Mouse (Mus musculus) naive thymus-derived CD4-positive, alpha-beta T cell, adult 2 months (primary cell): ENCODE data around the gene Ankrd44.

ENCODE experiments used
- DNase-seq: peaks from one replicate; pipeline ENCODE4 v3.0.0-alpha.2; 2011; ENCODE audit warnings: low read depth

Ankrd44 gene

DNA sequence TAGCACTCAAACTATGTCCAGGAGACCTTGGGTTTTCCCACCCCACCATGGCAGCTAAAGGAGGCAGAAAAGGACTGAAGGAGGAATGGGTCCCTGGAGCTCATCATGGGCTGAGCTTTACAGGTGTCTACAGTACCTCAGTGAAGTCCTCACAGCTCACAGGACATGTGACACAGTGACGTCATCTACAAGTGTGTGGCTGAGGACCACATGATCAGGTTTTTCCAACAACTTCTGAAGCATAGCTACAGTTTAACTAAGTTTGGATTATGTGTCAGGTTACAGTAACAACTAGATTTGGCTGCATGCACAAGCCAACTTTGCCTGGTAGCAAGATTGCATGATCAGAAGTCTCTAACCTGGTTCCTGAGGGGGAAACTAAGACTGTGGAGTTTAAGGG is 78.9 kb downstream of the Ankrd44 start:
- DNase-seq = peak; percentile 61

DNA sequence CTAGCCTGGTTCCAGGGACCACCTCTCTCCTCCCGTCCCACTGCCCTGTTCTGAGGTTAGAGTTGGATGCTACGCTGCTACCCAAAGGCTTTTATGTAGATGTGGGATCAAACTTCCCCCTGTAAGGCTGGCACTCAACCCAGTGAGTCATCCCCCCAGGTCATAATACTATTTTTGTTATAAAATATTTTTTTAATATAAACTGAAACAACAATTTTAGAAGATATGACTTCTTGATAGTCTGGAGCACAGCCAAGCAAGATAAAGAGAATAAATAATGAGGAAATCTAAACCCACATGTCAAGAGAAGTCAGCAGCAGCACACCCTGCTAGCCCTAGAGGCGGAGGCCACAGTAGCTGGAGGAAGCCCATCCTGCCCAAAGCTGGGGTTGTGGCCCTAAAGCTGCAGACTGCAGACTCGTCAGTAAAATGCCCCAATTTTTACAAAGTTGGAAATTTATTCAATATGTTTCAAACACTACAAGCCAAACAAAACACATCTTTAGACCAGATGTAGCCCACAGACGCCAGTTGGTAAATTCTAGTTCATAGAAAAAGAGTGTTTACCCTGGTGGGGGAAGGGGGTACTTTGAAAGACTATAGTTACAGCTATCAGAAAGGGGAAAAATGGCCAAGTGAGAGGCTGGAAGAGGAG is 79.7 kb downstream of the Ankrd44 start:
- no peak for DNase-seq

DNA sequence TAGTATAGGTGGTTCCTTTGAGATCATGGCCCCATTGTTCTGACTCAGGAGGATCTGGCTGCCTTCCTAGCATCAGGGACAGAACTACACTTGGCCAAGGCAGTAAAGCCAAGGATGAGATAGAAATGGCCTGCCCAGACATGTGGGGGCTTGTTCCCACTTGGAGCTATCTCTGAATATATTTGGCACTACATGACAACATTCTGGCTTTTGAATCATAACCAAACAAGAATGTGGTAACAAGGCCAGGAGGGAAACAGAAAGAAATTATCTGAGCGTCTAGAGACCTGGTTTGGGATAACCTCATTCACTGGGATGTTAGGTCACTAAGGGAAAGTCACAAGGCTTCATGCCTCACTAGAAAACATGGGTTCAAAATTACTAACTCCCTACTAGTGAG is 81.8 kb downstream of the Ankrd44 start:
- DNase-seq = no peak

DNA sequence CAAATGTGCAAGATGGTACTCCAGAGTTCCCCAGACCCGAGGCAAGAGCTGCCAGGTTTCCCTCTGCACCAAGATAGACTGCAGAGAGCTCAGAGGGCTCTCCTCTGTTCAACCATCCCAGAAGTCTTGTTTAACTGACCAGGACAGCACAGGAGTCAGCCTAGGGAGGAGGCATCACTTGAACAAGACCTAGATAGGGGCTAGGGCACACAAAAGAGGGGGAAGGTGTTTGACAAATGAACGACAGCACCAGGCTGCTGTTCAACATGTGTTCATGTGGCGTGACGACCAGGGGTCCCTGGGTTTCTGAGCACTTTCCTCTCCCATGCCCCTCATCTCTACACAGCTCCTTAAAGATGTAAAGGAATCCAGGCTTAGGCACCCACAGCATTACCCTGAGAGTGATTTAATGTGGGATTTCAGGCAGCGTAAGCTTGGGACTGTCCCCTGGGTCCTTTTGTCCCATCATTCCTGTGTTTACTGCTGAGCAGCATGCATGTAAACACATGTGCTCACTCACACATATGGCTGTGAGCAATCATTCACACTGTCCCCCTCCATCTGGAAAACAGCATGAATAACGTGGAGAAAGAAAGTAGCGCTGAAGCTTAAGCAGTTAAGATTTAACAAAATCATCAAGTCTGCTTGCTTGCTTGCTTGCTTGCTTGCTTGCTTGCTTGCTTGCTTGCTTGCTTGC is 83.3 kb downstream of the Ankrd44 start:
- DNase-seq = no peak

DNA sequence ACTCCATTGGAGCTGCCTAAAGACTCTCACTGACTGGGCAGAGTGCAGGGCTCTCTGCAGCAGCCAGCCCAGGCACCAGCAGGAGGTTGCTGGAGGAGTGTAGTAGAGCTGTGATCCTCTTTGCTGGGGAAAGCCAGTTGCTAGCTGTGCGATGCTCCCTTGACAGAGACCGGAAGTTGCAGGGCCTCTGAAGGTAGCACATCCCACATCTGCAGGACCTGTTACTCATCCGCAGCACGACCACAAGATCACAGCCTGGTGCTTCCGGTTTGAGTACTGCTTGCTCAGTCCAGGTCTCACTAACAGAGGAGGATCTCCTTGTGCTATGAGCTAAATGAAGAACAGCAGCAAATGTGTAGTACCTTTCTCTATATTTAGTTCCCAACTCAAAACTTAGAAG is 84.4 kb downstream of the Ankrd44 start:
- peak; percentile 87 for DNase-seq

DNA sequence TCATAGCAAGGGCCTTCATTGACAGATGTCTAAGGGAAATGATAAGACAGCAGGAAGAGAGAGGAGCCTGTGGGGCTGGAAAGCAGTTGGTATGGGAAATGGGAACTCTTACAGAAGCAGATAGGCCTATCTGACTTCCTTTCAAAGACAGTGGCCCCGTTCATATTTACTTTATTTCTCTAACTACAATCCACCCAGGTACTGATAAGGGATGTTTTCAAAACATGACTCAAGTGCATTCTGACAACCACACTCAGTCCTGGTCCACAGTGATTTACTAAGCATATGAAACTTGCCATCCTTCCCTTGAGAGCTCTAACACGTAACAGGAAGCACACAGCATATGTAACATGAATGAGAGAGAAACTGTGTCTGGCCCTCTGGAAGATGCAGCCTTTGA is 86.1 kb downstream of the Ankrd44 start:
- peak; percentile 66 for DNase-seq

DNA sequence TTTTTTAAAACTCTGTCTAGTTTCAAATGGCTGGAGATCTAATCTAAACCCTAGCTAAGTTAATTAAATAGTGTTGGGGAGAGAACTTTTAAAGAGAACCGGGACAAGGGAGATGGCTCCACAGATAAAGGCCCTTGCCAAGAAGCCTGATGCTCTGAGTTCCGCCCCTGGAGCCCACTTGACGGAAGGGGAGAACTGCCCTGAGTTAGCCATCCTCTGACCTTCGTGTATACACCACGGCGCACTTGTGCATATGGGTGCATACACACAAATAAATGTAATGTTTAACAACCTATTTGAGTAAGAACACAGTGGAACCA is 87.7 kb downstream of the Ankrd44 start:
- DNase-seq = no peak

DNA sequence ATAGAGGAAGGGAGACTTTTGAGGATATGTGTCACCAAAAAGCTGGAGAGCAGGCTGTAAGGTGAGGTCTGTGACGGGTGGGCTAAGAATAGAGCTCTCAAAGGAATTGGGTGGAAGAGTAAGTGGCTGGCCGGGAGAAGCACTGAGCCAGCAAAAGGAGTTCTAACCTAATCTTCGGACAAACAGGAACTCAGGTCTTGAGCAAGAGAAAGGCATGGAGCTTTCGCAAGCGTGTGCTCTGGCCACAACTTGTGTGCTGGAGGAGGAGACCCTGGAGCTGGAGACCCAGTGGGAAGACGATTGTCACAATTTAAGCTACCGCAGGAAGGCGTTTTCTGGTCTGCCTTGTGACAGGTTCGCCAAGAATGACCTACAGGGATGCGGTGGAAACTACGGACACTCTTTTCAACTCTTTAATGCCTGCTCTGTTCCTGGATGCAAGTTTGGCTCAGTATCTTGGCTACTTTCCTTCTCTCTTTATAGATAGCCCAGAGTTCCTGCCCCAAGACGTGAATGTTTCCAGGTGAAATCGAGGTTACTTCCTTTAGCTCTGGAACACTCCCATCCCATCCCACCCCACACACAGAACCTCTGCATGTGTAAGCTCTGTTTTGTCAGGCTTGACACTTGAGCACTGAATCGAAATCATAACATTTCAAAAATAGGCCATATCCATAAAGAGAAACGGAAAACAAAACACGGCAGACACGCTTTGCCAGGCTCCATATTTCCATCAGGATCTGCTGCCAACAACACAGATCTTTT is 88.3 kb downstream of the Ankrd44 start:
- no peak for DNase-seq

DNA sequence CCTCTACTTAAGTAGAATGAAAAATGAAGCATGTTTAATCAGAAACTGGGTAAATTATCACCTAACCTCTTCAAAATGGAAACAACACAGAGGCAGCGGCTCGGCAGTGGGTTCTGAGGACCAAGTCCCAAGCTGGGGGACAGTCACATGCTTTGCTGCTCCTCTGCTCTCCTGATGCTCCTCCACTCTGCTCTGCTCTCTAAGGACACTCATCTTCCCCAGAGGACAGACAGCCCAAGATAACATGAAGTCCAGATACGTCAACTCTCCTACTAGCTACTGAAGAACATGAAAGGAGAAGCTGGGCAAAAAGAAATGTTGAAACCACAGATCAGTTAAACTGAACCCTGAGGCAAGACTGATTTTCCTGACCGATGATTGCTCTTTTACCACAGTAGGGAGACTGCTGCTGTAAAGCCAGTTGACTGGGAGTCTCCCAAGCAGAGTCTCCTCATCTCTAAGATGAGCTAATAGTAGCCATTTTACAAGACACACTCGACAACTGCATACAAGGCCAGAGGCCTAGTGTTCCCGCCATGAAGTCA is 90.5 kb downstream of the Ankrd44 start:
- DNase-seq = no peak

DNA sequence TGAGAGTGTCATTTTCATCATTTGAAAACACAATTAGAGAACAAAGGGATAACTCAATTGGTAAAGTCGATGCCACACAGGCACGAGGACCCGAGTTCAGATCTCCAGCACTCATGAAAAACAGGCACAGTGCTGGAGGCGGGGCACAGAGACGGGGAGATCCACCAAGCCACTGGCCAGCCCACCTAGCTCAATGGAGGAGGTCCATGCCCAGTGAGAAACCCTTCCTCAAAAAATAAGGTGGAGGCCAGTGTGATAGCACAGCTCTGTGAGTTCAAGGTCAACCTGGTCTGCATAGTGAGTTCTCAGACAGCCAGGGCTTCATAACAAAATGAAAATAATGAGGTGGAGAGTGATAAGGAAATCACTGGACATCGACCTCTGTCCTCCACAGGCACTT is 93.0 kb downstream of the Ankrd44 start:
- no peak for DNase-seq

DNA sequence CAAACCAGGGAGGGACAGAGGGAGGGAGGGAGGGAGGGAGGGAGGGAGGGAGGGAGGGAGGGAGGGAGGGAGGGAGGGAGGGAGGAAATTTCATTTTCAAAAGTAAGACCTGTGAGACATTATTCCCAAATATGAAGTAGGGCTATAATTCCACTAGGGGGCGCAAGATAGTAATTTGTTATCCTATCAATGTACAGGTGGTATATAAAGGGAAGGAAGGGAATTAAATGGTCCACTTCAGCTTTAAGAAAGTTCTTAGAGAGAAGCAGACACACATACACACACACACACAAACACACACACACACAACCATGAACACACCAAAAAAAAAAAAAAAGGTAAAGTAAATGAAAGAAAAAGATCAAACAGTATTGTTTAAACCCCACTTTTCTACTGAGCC is 93.4 kb downstream of the Ankrd44 start:
- peak; percentile 86 for DNase-seq

DNA sequence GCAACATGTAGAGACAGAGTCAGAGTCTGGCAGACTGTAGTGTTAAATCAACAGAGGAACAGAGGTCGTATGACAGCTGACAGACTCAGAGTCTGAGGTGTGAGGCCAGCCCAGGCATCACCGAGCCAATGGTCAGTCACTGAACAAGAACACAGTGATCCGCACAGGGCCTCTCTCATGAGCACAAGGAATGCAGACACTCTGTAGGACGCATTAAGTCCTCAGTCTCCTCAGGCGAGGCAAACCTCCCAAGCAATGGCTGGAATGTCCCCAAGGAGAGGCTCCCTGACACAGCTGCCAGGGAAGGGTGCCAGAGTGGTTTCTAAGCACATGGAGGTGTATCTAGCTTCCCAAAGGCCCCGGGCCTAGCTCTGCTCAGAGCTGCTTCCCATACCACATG is 96.0 kb downstream of the Ankrd44 start:
- no peak for DNase-seq

DNA sequence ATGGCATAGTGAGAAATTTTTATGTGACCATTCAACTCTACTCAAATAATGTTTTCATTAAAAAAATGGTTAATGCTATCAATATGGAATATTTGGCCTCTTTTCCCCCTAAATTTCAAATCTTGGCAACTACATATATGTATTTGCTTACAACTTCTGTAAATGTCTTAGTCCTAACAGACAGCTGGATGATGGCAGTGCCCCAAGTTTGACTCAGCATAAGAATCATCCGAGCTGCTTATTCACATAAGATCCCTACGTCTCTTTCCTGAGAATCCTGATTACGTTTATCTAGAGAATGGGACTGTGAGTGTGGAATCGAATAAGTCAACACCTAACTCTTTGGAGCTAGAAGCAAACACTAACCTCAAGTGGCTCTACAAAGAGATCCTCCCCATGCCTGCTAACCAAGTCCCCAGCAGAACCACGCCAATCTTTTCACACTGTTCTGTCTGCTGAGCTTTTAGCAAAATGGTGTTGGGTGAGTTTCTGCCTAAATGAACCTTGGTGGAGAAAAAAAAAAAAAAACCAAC is 96.4 kb downstream of the Ankrd44 start:
- DNase-seq = no peak

DNA sequence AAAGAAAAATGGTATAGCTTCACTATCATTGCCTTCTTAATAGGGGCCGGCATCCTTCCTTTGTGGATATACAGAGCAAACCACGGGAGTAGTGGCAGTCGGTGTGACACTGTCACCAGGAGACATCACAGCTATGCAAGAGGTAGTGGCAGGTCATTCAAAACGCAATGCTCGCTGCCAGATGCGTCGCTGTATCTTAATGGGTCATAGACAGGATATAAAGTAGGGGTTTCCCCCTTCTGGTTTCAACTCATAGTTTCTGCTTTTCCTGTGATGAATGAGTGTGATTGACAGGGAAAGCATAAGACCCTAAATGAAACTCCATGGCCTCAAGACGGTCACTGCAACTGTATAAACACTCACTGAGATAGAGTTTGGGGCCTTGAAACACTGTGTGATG is 98.4 kb downstream of the Ankrd44 start:
- peak; percentile 72 for DNase-seq

DNA sequence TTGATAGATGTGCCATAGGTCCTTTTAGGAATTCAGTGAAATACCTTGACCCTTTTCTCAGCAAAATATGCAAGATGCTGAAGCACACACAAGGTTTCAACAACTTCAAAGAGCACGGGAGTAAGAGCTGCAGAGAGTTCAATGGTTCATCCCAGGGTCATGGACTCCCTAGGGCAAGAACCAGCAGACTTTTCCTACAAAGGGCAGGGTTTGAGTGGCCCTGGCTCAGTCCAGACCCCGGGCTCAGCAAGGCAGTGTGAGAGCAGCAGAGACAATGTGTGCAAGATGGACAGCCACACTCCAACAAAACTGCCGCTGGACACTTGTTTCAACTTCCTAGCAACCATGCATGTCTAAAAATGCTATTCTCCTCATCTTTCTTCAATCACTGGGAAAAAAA is 98.8 kb downstream of the Ankrd44 start:
- DNase-seq = no peak

DNA sequence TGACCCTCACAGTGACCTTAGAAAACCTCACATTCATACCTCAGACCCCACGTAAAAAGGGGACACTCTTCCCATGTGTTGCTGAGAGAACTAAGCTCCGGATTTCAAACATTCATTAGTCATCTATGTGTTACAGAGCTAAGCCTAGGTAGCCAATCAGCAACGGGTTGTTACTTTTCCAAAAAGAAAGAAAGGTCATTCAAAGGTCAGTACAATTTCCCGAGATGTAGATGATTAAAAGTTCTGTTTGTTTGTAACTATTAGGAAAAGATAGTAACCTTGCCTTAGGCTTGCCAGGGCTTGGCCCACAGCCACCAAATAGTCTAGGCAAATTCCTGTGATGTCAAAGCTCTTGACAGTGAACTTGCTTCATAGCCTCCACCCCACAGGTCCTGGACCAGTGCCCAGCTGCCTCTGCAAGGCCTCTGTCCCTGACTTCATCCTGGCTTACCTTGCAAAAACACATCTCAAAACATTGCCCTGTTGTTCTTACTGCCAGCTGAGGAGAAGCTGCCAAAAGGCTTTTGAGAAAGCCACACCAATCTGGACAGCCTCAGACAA is 99.7 kb downstream of the Ankrd44 start:
- DNase-seq = no peak

DNA sequence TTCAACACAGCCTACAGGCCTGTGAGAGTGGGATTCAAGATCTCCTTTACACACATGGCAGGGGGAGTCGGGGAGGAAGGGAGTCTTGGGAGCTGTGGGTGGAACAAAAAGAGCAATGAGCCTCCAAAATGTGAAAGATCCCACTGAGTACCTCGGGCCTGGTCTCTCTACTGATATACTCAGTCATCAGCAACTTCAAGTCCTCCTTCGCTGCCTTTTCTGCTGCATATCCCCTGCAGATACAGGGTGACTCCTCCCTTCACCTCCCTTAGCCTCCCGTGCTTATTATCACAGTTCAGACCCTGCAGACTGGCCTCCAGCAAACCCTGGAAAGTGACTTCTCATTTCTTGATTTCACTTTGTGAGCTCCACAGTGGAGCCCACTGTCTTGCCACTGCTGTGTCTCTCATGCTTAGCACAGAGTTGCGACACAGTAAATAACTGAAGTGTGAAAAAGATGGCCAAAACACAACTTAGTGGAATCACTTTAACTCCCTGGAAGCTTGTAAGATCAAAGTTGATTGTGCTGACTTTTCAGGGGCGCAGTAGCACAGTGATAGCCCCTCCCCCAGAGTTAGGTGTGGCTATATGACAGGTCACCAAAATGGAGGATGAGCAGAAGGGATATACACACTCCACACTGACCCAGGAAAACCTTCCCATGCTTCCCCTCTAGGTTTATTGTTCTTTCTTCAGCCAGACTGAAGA is 100.3 kb downstream of the Ankrd44 start:
- DNase-seq = no peak

DNA sequence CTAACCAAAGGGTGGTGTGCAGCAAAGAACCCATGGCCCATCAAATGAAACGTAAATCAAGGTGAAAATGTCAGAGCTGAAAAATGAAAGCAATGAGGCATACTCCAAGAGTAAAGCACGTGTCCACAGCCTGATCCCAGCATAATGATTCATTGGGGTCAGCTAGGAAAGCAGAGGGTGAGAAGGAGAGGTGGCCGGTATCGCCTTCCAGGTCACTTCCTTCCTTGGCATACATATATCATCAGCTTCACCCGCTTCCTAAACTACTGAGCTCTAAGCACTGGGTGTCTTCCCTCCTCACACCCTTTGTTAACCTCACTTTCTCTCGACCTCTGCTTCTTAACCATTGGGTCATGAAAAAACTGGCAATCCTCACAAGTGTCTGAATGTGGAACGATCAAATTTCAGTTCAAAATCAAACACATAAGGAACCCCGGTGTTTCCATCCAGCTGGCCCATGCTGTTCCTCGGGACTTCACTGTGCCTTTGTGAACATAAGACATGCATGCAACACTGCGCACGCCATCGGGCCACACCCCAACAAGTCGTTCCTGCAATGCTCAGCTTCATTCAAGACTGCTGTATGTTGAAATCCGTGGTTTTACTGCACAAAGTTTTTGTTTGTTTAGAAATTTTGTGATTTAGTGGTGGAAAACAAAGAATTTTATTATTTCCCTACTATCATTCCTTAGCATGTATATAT is 101.9 kb downstream of the Ankrd44 start:
- no peak for DNase-seq

DNA sequence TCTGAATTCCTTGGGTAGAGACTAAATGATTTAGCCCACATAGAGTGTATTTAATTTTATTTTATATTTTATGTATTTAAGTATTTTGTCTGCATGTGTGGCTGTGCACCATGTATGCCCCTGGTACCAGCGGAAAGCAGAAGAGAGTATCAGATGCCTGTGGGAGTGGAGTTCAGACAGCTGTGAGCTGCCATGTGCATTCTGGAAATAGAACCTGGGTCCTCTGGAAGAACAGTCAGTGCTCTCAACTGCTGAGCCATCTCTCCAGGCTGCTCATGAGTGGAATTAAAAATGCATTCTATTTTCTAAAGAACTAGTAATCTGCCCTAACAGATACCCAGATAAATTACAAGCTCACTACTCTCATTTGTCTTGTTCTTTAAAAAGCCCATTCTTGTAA is 104.4 kb downstream of the Ankrd44 start:
- no peak for DNase-seq

DNA sequence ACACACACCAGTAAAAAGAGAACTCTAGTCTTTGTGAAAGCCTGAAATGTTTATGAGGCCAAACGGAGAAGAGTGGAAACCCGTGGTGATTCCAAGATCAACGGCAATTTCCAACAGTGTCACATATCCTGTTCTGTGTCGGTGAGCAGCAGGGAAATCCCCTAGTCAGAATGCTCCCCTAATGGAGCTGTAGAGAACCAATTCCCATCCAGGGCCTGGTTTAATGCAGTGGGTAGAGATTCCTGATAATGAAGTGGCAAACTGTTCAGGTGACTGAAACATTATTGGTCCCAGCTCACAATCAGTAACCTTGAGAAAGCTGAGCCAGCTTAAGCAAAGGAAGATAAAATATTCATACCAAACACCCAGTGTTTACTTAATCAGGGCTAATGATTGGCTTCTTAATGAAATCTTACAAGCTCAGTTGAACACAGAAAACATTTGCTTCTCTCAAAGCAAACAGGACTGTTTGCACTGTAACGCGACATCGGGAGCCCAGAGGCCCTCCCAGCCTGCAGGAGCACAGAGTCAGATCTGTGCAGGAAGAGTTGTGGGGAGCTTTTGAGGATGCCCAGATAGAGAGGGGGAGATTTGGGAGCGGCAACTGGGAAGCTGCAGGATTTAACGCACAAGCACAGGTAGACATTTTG is 110.9 kb downstream of the Ankrd44 start:
- DNase-seq = no peak
